ENCODE assay signal across 8 mouse cellular contexts in genomic region chr10:89732001-89732794, GRCm38 (mm10). TPM values are rescaled to one million over a fixed set of nuclear protein-coding genes. Genes with fewer than 3 reads are reported as not detected.
A peak's percentile ranks its signal among the peaks of the same experiment; 100 is the strongest.
DNase-seq lines count a peak whose midpoint lies in the region; ATAC-seq and TF ChIP-seq lines count a peak whose summit lies in the region.

Gene Actr6 (minus strand): TSS chr10:89732295.

- 1% methylated on average over 49 of the region's 49 CpGs for WGBS in heart, embryonic 10.5 days
- 1% methylated on average over 49 of the region's 49 CpGs for WGBS in kidney, embryonic 15.5 days

- peak within 1 kb of the TSS; percentile 70 for H3K4me2 ChIP-seq in kidney, embryonic 15.5 days

- H3K27me3 ChIP-seq in heart, embryonic 10.5 days (ENCODE audit: insufficient read depth, poor library complexity, severe bottlenecking), result no peaks in the 10 kb centered on the region
- no peaks in the 10 kb centered on the region for H3K27me3 ChIP-seq in kidney, embryonic 15.5 days

- TF ChIP-seq POLR2A in bone marrow macrophage, adult 2 months (IDR thresholded peaks at IDR 0.05; ENCODE audit: borderline replicate concordance, low read depth, low read length), result peak; percentile 57; the same call in 1 of the 2 replicates
- peak; percentile 91 for TF ChIP-seq POLR2A in embryonic fibroblast, embryonic 13.5 days (IDR thresholded peaks at IDR 0.05; ENCODE audit: low read depth, low read length)

- H3K4me1 ChIP-seq in bone marrow macrophage, adult 2 months (ENCODE audit: control insufficient read depth, insufficient read depth, low read length), result peaks cover 5% of the 10 kb centered on the region; the same call in 1 of the 2 replicates
- H3K4me1 ChIP-seq in embryonic fibroblast, embryonic 13.5 days (ENCODE audit: control insufficient read depth, insufficient read depth, low read length), result no peaks in the 10 kb centered on the region
- peaks cover 10% of the 10 kb centered on the region for H3K4me1 ChIP-seq in heart, embryonic 10.5 days
- peaks cover 18% of the 10 kb centered on the region for H3K4me1 ChIP-seq in kidney, embryonic 15.5 days

- peak within 1 kb of the TSS; percentile 96 for H3K4me3 ChIP-seq in bone marrow macrophage, adult 2 months (ENCODE audit: insufficient read depth, low read length)
- peak within 1 kb of the TSS; percentile 69 for H3K4me3 ChIP-seq in embryonic fibroblast, embryonic 13.5 days (ENCODE audit: insufficient read depth, low read length)
- peak within 1 kb of the TSS; percentile 79 for H3K4me3 ChIP-seq in heart, embryonic 10.5 days
- peak within 1 kb of the TSS; percentile 79 for H3K4me3 ChIP-seq in kidney, embryonic 15.5 days (replicated peaks)

- H3K36me3 ChIP-seq in heart, embryonic 10.5 days, result 0 out of 2 replicates have a peak, but pooled peaks cover under 1% of the 10 kb centered on the region
- peaks cover 6% of the 10 kb centered on the region for H3K36me3 ChIP-seq in kidney, embryonic 15.5 days

- peak within 1 kb of the TSS; percentile 62 for H3K27ac ChIP-seq in bone marrow macrophage, adult 2 months (ENCODE audit: insufficient read depth, low read depth, low read length)
- H3K27ac ChIP-seq in embryonic fibroblast, embryonic 13.5 days (ENCODE audit: insufficient read depth, low read length), result no peak within 1 kb of the TSS
- peak within 1 kb of the TSS; percentile 84 for H3K27ac ChIP-seq in heart, embryonic 10.5 days
- 0 out of 2 replicates have a peak within 1 kb of the TSS, but pooled peaks have one; percentile 29 for H3K27ac ChIP-seq in kidney, embryonic 15.5 days

- H3K9me3 ChIP-seq in heart, embryonic 10.5 days, result no peaks in the 10 kb centered on the region
- no peaks in the 10 kb centered on the region for H3K9me3 ChIP-seq in kidney, embryonic 15.5 days (replicated peaks)

- peak within 1 kb of the TSS; percentile 65 for H3K9ac ChIP-seq in kidney, embryonic 15.5 days

- peak; percentile 99 for ATAC-seq in kidney, embryonic 15.5 days (replicated peaks; ENCODE audit: low FRiP score)
- peak; percentile 100 for ATAC-seq in monocyte, adult 5-6 weeks (replicated peaks; ENCODE audit: insufficient number of reproducible peaks, low FRiP score, low TSS enrichment, poor library complexity, severe bottlenecking)

- TF ChIP-seq CTCF in bone marrow macrophage, adult 2 months (IDR thresholded peaks at IDR 0.05; ENCODE audit: low read depth, low read length), result no peak
- no peak for TF ChIP-seq CTCF in embryonic fibroblast, embryonic 13.5 days (IDR thresholded peaks at IDR 0.05; ENCODE audit: borderline replicate concordance, insufficient read depth, low read length)

- DNase-seq in A20 (ENCODE audit: low read depth, low spot score) (peak; percentile 95), liver (peak; percentile 93)
- DNase-seq in heart, embryonic 10.5 days (ENCODE audit: low spot score), result peak; percentile 97
- peak; percentile 93 to 94 for DNase-seq in spleen, postnatal 4 days (ENCODE audit: low spot score in 2 of 2)

RNA-seq across cellular contexts. Expression of gene Actr6, which starts in this region (rescaled TPM):
- 17.0 and 18.6 TPM in 2 replicates for polyA plus RNA-seq in bone marrow macrophage, adult 2 months (2012; ENCODE audit: insufficient read depth, insufficient read length, missing spikeins)
- 12.5 and 13.4 TPM in 2 replicates for polyA plus RNA-seq in embryonic fibroblast, embryonic 13.5 days (2011; ENCODE audit: insufficient read length, low read depth, missing spikeins)
- polyA plus RNA-seq in heart, embryonic 10.5 days (2016; fragmentation: Nextera tagmentation; extraction: Ambion mirVana), result 25.6 and 28.0 TPM in 2 replicates
- 33.4 and 35.3 TPM in 2 replicates for polyA plus RNA-seq in kidney, embryonic 15.5 days (2015; fragmentation: Nextera tagmentation; extraction: Ambion mirVana)
- 15.6 to 21.6 TPM (median 18.0 TPM) in 3 replicates for total RNA-seq in monocyte, adult 5-6 weeks (2017)
